Mouse (Mus musculus) T-helper 2 cell (primary cell): ENCODE data around the gene Rac1.

Experiments used
- in situ Hi-C: fragments of 300-600 bp; cut with MboI, MseI; formaldehyde crosslinking; loops from one replicate; pipeline ENCODE4 v1.15.1; 2025; ENCODE audit warnings: high pct_unique_total_duplicates

The Rac1 gene

DNA sequence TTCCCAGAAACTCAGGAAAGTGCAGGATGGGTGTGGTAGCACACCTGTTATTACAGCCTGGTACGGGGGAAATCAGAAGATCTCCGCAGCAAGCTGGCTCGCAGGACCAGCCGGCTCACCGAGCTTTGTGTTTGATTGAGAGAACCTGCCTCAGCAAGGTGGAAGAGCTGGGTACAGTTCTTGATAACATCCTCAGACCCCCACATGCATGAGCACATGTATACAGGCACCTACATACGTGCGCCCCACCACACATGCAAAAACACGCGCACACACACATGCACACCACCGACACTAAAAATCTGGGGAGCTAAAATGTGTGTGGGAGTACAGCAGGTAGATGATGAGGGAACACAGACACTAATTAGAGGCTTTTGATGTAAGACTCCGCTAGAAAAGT, 64.2 kb downstream of the Rac1 start:
- in situ Hi-C loops: no loop called here
